Mouse (Mus musculus): ENCODE data around the gene Sned1. TPM values are rescaled to one million over a fixed set of nuclear protein-coding genes. Genes with fewer than 3 reads are reported as not detected.
"Not testable (repeated sequence)": the region's sequence is repeated elsewhere in the genome, so short reads cannot be mapped to it uniquely, and the experiment has no call there.

The Sned1 gene
- total RNA-seq, 1 experiment from 2014 or later = 0.25 TPM

- no peak for ATAC-seq (replicated peaks in 1 of 2; ENCODE audit: insufficient read depth in 1 of 2, low FRiP score in 2 of 2, low TSS enrichment in 1 of 2, low read depth in 1 of 2, poor library complexity in 2 of 2, severe bottlenecking in 2 of 2)
Measured at GRCm38 (mm10) chr1:93277041-93277440, 41.4 kb downstream of the Sned1 start.

DNA sequence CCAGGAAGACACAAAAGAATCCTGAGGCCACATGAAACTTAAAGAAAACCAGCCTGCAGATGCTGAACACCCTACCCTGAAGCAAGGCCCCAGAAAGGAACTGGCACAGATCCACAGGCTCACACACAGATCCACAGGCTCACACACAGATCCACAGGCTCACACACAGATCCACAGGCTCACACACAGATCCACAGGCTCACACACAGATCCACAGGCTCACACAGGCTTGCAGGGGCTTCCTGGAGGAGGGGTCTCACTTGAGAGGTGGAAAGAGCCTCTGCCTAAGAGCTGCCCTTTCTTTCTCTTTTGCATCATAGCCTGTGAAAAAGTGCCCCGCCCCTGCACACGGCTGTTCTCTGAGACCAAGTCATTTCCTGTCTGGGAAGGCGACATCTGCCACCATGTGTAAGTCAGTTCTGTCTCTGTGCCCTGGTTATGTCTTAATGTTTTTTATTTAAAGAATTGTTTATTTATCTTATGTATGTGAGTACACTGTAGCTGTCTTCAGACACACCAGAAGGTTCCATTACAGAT lies 54.1 kb downstream of the Sned1 start:
- peak; percentile 41 to 62; a peak in 2 of 4 replicates for ATAC-seq (replicated peaks in 1 of 2; ENCODE audit: insufficient read depth in 1 of 2, low FRiP score in 2 of 2, low TSS enrichment in 1 of 2, low read depth in 1 of 2, poor library complexity in 2 of 2, severe bottlenecking in 2 of 2)

- ATAC-seq (replicated peaks in 1 of 2; ENCODE audit: insufficient read depth in 1 of 2, low FRiP score in 2 of 2, low TSS enrichment in 1 of 2, low read depth in 1 of 2, poor library complexity in 2 of 2, severe bottlenecking in 2 of 2) = peak in 1 of 2 experiments; percentile 46; a peak in 1 of 4 replicates
Measured at GRCm38 (mm10) chr1:93290956-93291355, 55.3 kb downstream of the Sned1 start.

GRCm38 (mm10) chr1:93291591-93291990 lies 56.0 kb downstream of the Sned1 start:
- ATAC-seq (replicated peaks in 1 of 2; ENCODE audit: insufficient read depth in 1 of 2, low FRiP score in 2 of 2, low TSS enrichment in 1 of 2, low read depth in 1 of 2, poor library complexity in 2 of 2, severe bottlenecking in 2 of 2) = no peak

DNA sequence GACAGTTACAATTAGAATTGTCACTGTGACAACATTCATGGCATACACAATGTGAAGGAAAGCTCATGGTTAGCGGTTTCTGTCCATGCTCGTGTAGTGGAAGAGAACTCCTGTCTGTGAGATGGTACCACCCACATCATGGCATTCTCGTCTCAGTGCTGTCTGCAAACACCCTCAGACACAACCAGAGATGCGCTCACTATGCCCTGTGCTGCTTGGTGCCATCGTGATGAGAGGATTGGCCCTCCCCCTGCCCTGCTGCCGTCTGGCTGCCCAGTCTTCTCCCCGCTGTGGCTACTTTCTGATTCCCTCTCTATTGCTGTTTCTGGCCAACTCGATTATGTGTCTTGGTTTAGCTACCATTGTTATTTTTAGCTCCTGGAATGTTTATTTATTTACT lies 56.4 kb downstream of the Sned1 start:
- ATAC-seq (replicated peaks in 1 of 2; ENCODE audit: insufficient read depth in 1 of 2, low FRiP score in 2 of 2, low TSS enrichment in 1 of 2, low read depth in 1 of 2, poor library complexity in 2 of 2, severe bottlenecking in 2 of 2) = no peak

DNA sequence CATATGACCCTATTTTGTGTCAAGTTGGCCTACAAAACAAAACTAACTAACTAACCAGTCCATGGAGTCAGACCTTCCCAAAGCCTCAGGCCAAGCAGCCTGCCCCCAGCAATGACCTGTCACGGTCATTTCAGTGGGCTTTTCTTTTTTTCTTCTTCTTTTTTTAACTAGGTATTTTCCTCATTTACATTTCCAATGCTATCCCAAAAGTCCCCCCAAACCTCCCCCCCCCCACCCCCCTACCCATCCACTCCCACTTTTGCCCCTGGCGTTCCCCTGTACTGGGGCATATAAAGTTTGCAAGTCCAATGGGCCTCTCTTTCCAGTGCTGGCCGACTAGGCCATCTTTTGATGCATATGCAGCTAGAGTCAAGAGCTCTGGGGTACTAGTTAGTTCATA lies 58.9 kb downstream of the Sned1 start:
- ATAC-seq (replicated peaks in 1 of 2; ENCODE audit: insufficient read depth in 1 of 2, low FRiP score in 2 of 2, low TSS enrichment in 1 of 2, low read depth in 1 of 2, poor library complexity in 2 of 2, severe bottlenecking in 2 of 2) = not testable (repeated sequence)

GRCm38 (mm10) chr1:93299791-93300190 lies 64.2 kb downstream of the Sned1 start:
- no peak for ATAC-seq (replicated peaks in 1 of 2; ENCODE audit: insufficient read depth in 1 of 2, low FRiP score in 2 of 2, low TSS enrichment in 1 of 2, low read depth in 1 of 2, poor library complexity in 2 of 2, severe bottlenecking in 2 of 2)

GRCm38 (mm10) chr1:93300578-93300977 lies 64.9 kb downstream of the Sned1 start:
- no peak for ATAC-seq (replicated peaks in 1 of 2; ENCODE audit: insufficient read depth in 1 of 2, low FRiP score in 2 of 2, low TSS enrichment in 1 of 2, low read depth in 1 of 2, poor library complexity in 2 of 2, severe bottlenecking in 2 of 2)

- ATAC-seq (replicated peaks in 1 of 2; ENCODE audit: insufficient read depth in 1 of 2, low FRiP score in 2 of 2, low TSS enrichment in 1 of 2, low read depth in 1 of 2, poor library complexity in 2 of 2, severe bottlenecking in 2 of 2) = peak; percentile 96 to 99
Measured at GRCm38 (mm10) chr1:93305581-93306337, 70.1 kb downstream of the Sned1 start, which contains the start of gene Mterf4. Mterf4 (minus strand) TSS chr1:93305915.

- ATAC-seq (replicated peaks in 1 of 2; ENCODE audit: insufficient read depth in 1 of 2, low FRiP score in 2 of 2, low TSS enrichment in 1 of 2, low read depth in 1 of 2, poor library complexity in 2 of 2, severe bottlenecking in 2 of 2) = peak in 1 of 2 experiments; percentile 61; a peak in 1 of 4 replicates
Measured at GRCm38 (mm10) chr1:93323973-93324372, 88.3 kb downstream of the Sned1 start.

- ATAC-seq (replicated peaks in 1 of 2; ENCODE audit: insufficient read depth in 1 of 2, low FRiP score in 2 of 2, low TSS enrichment in 1 of 2, low read depth in 1 of 2, poor library complexity in 2 of 2, severe bottlenecking in 2 of 2) = no peak
Measured at GRCm38 (mm10) chr1:93326446-93326845, 90.8 kb downstream of the Sned1 start.

DNA sequence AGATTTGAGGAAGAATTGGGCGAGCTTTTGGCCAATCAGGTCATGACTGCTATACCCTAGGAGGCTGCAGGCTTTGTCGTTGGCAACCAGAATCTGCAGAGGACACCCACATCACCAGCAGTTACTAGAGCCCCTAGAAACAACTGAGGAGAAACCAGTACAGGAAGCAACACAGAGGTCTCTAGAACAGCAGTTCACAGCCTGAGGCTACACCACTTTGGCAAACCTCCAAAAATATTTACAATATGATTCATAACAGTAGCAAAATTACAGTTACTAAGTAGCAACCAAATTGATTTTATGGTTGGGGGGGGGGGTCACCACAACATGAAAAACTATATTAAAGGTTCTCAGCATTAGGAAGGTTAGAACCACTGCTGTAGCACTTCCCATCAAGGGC lies 99.0 kb downstream of the Sned1 start:
- ATAC-seq (replicated peaks in 1 of 2; ENCODE audit: insufficient read depth in 1 of 2, low FRiP score in 2 of 2, low TSS enrichment in 1 of 2, low read depth in 1 of 2, poor library complexity in 2 of 2, severe bottlenecking in 2 of 2) = no peak

DNA sequence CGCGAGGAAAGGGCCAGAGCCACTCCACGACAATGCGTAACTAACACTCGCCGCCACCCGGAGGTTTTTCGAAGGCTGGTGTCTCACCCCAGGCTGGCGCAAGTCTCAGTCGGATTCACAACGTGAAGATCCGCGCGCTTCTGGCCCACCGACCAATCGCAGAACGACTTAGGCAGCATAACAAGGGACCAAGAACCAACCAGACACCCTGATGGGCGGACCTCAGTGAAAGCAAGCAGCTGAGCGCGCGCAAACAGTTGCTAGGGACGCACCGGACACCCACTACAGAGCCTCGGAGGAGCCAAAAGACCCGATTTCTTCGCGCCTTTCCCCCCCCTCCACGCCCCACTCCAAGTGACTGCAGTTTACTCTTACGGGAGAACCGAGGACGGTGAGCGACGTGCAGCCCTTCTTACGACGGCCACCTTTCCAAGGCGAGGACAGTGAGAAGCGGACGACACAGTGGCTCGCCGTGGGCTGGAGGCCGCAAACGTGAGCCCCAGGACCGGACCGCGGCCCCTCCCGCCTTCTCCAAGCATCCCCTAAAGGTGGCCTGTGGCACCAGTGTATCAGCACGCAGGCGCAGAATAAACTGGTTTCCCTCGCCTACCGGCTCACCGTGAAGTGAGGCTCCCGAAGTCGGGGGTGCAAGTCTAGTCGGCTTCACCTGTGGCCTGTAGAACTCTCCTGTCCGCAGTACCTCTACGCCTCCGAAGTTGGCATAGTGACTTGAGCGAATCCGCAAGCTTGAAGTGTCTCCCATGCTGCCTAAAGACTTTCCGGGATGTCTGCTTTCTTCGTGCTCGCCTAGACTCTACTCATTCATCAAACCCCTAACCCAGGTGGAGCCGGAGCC lies 107.2 kb downstream of the Sned1 start, which contains the start of the genes Ppp1r7 and Pask:
Gene Ppp1r7 (plus strand): TSS at position 207 of the 856 bp plus-strand sequence.
Gene Pask (minus strand): TSS at position 835 of the 856 bp plus-strand sequence.
- ATAC-seq (replicated peaks in 1 of 2; ENCODE audit: insufficient read depth in 1 of 2, low FRiP score in 2 of 2, low TSS enrichment in 1 of 2, low read depth in 1 of 2, poor library complexity in 2 of 2, severe bottlenecking in 2 of 2) = peak; percentile 90 to 95

DNA sequence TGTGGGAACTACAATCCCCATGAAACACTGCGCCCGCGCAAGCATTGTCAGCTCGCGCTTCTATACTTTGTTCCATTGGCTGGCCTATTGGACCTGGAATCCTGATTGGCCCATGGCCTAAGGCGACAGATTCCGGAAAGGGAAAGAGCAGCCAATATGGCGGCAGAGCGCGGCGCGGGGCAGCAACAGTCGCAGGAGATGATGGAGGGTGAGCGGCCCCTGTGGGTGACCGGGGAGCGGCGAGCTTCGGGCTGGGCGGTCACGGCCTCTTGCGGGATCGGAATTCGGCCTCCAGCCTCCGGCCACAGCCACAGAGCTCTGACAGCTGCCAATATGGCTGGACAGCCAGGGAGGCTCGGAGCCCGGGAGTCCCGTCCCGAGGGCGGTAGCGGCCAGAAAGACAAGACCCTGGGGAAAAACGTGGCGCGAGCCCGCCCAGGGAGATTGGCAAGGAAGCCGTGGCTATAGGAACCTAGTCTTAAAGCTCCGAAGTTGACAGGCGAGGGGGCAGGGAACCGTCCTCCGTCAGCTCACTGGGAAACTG lies 107.9 kb downstream of the Sned1 start:
- ATAC-seq (replicated peaks in 1 of 2; ENCODE audit: insufficient read depth in 1 of 2, low FRiP score in 2 of 2, low TSS enrichment in 1 of 2, low read depth in 1 of 2, poor library complexity in 2 of 2, severe bottlenecking in 2 of 2) = peak; percentile 95 to 96

DNA sequence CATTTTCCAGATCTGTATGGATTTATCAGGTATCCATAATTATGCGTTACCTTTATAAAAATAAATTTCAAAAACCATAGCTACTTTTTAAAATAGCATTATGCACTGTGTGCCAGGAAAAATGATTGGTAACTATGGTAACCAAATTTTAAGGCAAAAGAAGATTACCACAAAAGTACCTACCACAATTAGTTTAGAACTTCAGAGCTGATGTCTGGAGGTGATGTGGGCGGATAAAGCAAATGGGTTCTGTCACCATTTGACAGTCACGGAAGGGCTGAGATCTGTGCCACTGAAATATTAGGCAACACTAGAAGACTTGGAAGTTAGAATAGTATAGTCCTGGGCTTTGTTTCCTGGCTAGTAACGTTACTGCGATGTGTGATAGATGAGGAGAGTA lies 111.5 kb downstream of the Sned1 start:
- ATAC-seq (replicated peaks in 1 of 2; ENCODE audit: insufficient read depth in 1 of 2, low FRiP score in 2 of 2, low TSS enrichment in 1 of 2, low read depth in 1 of 2, poor library complexity in 2 of 2, severe bottlenecking in 2 of 2) = no peak

DNA sequence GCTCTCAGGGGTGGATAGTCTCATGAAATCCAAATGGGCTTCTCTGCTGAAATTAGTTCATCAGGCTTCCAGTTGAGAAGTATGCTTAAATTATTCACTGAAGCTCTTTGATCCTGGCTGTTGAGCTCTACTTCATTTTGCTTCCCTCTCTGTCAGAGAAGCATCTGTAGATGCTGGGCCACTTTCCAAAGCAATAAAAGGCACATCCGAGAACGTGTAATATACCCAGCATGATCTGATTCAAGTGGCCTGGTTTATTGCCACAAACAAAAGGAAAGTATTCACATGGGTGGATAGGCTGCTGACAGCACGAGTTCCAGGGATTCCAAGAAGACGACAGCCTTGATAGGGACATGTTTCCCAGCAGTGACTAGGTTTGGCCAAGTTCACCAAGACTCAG lies 114.1 kb downstream of the Sned1 start:
- no peak for ATAC-seq (replicated peaks in 1 of 2; ENCODE audit: insufficient read depth in 1 of 2, low FRiP score in 2 of 2, low TSS enrichment in 1 of 2, low read depth in 1 of 2, poor library complexity in 2 of 2, severe bottlenecking in 2 of 2)
